Mouse (Mus musculus) megakaryocyte, embryonic 14.5 days (primary cell): ENCODE measurements around the gene Csnk1e. TPM values are rescaled to one million over a fixed set of nuclear protein-coding genes. Genes with fewer than 3 reads are reported as not detected.

Source experiments
- H3K27me3 ChIP-seq: replicated peaks from 2 replicates; pipeline ENCODE3; 2012; ENCODE audit warnings: inconsistent platforms
- H3K36me3 ChIP-seq: replicated peaks from 2 replicates; pipeline ENCODE3; 2012; ENCODE audit warnings: low read length, inconsistent platforms, mixed read lengths
- H3K4me1 ChIP-seq: 2 replicates; pipeline ENCODE4 v1.6.1; 2012; ENCODE audit warnings: inconsistent platforms
- H3K4me3 ChIP-seq: replicated peaks from 2 replicates; pipeline ENCODE3; 2012; ENCODE audit warnings: moderate library complexity, mild to moderate bottlenecking, inconsistent platforms
- H3K9me3 ChIP-seq: 2 replicates; pipeline ENCODE4 v1.6.1; 2012; ENCODE audit warnings: inconsistent platforms
- FLI1 ChIP-seq: IDR thresholded peaks from 2 replicates; pipeline ENCODE4 v1.6.1; 2012; ENCODE audit warnings: low read length, inconsistent platforms, mixed read lengths
- GATA1 ChIP-seq: IDR thresholded peaks from 3 replicates; pipeline ENCODE4 v1.6.1; 2012; ENCODE audit warnings: mixed read lengths, low read length, inconsistent platforms, borderline replicate concordance
- polyA plus RNA-seq: library from polyadenylated mRNA; stranded (reverse); fragments of >175 nt; gene quantifications from 2 replicates; pipeline ENCODE4 v1.2.3, GENCODE M21; 2012; ENCODE audit warnings: low replicate concordance; ENCODE audit not compliant: insufficient read depth

Gene Csnk1e
- polyA plus RNA-seq = 77.4 and 115 TPM in 2 replicates

DNA sequence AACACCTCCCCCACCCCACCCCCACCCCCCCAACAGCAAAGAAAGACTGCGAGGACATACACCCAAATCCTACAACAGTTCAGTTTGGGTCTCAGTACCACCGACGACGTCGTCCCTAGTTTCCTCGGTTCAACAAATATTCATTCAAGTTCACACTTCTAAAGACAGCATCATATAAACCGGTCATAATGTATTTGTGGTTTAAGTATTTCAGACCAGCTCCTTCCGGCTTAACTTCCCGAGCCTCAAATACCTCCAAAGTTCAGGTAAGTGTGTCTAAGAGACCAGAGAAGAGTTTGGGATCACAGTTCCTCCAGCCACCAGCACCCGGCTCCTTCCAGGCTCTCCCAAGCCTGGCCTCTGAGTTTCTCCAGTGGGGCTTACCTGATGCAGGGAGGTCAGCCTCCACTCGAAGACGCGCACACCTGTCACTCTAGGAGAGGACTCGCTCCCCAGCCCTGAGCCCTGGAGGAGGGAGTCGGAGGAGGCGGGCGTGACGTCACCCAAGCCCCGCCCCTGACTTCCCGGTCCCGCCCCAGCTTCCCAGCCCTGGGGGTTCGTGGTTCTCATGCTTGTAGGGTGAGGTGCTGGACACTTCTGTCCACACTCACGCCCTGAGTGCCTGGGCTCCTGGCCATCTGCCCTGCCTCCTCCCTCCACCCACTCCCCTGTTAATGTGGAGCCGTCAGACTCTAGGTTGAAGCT lies at the start of gene Csnk1e:
Gene Csnk1e (minus strand): TSS at position 461 of the 705 bp plus-strand sequence.
- TF ChIP-seq FLI1 (no peak), GATA1 (no peak)
- peak within 1 kb of the TSS; percentile 90 for H3K4me3 ChIP-seq
- H3K36me3 ChIP-seq = no peaks in the 10 kb centered on the region
- peaks cover 45% of the 10 kb centered on the region for H3K4me1 ChIP-seq
- peaks cover 10% of the 10 kb centered on the region for H3K9me3 ChIP-seq
- H3K27me3 ChIP-seq = peaks cover 32% of the 10 kb centered on the region

DNA sequence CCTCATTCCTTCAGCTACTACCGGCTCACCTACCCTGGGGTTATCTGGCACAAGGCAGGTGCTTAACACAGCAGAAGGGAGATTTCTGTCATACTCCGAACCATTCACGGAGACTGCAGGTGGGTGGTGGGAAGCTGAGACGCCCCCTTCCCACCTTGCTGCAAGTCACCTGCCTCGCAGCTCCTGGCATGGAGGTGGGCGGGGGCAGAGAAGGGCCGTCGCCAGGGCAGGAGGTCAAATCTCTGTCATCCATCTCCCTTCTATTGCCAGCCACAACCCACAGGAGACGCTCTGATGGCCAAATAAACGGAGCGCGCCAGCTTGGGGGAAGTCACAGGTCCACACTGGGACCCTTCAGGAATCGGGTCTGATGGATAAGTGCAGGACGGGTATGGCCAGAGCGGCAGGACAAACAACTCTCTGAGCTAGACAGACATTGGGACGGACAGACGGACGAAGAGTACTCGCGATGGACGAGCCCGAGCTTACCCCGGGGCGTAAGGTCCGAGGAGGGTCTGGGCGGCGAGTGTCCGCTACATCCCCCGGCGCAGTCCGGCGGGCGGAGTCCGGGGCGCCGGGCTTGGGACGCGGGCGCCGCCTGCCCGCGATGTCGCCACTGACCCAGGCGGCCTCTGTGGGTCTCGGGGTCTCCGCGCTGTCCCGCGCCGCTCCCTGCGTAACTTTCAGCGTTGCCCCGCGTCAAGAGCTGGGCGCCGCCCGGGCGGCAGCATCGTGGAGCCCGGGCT lies 49.5 kb upstream of the Csnk1e start, which contains the start of gene Kcnj4:
Gene Kcnj4 (minus strand): TSS at position 535 of the 746 bp plus-strand sequence.
- H3K36me3 ChIP-seq = no peaks in the 10 kb centered on the region
- TF ChIP-seq GATA1 (no peak), FLI1 (no peak)
- peaks cover 20% of the 10 kb centered on the region for H3K4me1 ChIP-seq
- peaks cover 98% of the 10 kb centered on the region for H3K27me3 ChIP-seq
- H3K9me3 ChIP-seq = peaks cover 5% of the 10 kb centered on the region; the same call in 1 of the 2 replicates
- H3K4me3 ChIP-seq = peak within 1 kb of the TSS; percentile 79

DNA sequence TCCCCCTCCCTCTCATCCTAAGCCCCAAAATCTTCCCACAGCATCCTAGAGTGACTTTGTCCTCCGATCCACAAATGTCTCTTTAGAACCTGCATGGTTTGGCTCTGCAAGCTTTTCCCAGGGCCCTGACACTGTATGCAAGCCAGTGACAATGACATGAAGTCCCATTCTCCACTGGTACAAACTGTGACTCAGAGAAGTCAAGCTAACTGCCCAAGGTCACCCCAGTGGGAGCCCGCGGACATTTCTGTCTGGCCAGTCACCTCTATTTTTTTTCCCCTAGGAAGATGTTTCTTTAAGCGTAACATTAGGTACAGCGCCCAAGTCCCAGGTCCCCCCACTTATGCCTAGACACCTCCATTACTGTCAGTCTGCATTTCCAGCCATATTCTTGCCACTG lies 48.1 kb upstream of the Csnk1e start:
- Histone ChIP-seq H3K27me3 (peaks cover 100% of the 10 kb centered on the region), H3K4me1 (peaks cover 20% of the 10 kb centered on the region), H3K4me3 (no peak overlapping the region), H3K36me3 (no peaks in the 10 kb centered on the region), H3K9me3 (peaks cover 5% of the 10 kb centered on the region; the same call in 1 of the 2 replicates)
- no peak for TF ChIP-seq FLI1
- TF ChIP-seq GATA1 = no peak

DNA sequence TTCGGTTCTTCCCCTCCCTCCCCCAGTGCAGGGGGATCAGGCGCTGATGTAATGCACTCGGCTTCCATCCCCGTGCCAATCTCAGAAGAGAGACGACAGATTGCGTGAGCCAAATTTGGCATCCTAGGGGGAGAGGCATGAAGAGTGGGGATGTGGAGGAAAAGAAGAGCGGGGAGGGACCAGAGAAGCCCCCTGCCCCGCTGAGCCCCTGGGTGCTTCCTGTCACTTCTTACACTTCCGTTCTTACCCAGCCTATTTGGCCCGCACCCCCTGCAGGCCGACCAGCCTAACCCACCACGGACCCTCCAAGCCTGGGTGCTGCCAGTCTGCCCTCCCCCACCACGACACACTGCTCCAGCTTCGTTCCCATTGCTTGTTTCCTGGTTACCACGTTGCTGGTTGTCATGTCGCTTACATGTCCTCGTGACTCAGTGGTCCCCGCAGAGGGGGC lies 47.5 kb upstream of the Csnk1e start:
- Histone ChIP-seq H3K27me3 (peaks cover 100% of the 10 kb centered on the region), H3K4me1 (peaks cover 20% of the 10 kb centered on the region), H3K36me3 (no peaks in the 10 kb centered on the region), H3K4me3 (peak overlapping the region; percentile 10), H3K9me3 (peaks cover 5% of the 10 kb centered on the region; the same call in 1 of the 2 replicates)
- TF ChIP-seq FLI1 = no peak
- TF ChIP-seq GATA1 = no peak

DNA sequence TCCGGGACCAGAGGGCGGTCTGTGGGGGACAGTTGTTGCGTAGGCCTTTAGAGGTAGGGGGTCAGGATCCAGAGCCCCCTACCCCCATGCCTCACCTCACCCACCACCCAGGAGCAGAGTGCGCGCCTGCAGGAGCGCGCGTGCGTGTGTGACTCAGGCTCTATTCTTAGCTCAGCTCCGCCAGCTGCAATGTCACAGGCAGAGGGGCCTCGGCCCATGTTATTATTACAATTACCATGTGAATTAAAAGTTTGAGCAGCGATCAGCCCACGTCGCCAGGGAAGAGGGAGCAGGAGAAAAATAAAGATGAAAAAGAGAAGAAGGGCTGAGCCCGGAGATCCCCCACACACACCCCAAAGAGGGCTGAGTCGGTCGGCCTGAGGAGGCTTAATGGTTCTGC lies 44.7 kb upstream of the Csnk1e start:
- Histone ChIP-seq H3K27me3 (peaks cover 99% of the 10 kb centered on the region), H3K4me1 (peaks cover 9% of the 10 kb centered on the region), H3K9me3 (no peaks in the 10 kb centered on the region), H3K36me3 (no peaks in the 10 kb centered on the region), H3K4me3 (no peak overlapping the region)
- no peak for TF ChIP-seq FLI1
- TF ChIP-seq GATA1 = no peak

DNA sequence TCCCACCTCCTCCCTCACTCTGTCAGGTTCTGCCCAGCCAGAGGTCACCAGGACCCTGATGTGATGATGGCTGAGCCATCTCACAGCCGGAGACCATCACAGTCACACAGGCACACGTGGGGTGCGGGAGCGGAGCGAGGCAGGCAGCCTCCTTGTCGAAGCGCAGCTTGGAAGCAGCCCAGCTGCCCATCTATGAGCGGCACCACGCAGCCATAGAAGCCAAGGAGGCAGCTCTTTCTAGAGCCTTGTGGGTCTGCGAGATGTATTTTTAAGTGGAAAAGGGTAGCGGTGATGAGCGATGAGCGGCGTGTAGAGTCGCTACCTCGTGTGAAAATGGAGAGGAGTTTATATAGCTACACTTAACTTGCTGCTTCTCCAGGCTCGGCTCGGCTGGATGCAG lies 38.2 kb upstream of the Csnk1e start:
- Histone ChIP-seq H3K27me3 (peaks cover 93% of the 10 kb centered on the region), H3K4me1 (no peaks in the 10 kb centered on the region), H3K4me3 (no peak overlapping the region), H3K36me3 (no peaks in the 10 kb centered on the region), H3K9me3 (peaks cover 3% of the 10 kb centered on the region; the same call in 1 of the 2 replicates)
- TF ChIP-seq GATA1 = no peak
- TF ChIP-seq FLI1 = no peak

DNA sequence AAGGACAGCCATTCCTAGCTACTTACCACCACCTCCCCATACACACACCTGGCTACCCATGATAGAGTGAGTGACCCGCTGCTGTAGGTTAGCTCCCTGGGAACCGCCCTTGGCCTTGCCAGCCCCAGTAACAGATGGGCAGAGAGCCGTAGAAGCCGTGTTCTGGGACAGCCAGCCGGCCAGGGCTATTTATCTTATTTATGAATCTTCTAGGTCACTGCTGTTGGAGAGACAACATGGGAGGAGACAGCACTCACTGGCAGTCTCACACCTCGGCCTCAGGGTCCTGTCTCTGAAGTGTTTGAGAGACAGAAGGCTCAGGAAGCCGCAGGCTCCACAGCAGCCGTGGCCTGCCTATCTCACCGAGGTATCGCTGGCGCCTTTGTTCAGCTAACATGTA lies 34.1 kb upstream of the Csnk1e start:
- no peaks in the 10 kb centered on the region for H3K36me3 ChIP-seq
- H3K4me1 ChIP-seq = no peaks in the 10 kb centered on the region
- no peak for TF ChIP-seq FLI1
- TF ChIP-seq GATA1 = no peak
- no peak overlapping the region for H3K4me3 ChIP-seq
- H3K9me3 ChIP-seq = peaks cover 3% of the 10 kb centered on the region
- peaks cover 84% of the 10 kb centered on the region for H3K27me3 ChIP-seq

DNA sequence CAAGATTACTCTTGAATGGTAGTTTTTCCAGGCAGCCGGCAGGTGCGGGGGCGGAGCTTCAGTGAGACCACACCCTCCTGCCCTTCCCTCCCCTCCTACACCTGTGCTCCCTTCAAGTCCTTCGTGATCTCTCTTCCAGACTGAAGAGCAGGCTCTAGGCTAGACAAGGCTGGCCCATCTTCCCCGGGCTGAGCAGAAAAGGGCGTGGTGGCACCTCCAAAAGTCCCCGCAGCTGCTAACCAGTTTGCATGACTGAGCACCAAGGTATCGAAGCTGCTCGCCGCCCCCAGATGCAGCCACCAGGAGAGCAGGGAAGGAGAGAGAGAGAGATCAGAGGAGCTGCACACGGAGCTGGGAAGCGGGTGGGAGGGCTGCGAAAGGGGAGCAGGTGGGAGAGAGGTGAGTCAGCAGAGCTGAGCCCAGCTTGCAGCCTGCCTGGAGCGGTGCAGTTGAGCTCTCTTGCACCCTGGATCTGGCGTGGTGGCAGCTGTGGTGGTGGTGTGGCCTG lies 25.9 kb upstream of the Csnk1e start:
- Histone ChIP-seq H3K4me3 (no peak overlapping the region), H3K36me3 (no peaks in the 10 kb centered on the region), H3K4me1 (peaks cover 5% of the 10 kb centered on the region; the same call in 1 of the 2 replicates), H3K9me3 (no peaks in the 10 kb centered on the region; the same call in 1 of the 2 replicates), H3K27me3 (peaks cover 79% of the 10 kb centered on the region)
- TF ChIP-seq FLI1 (no peak), GATA1 (no peak)

DNA sequence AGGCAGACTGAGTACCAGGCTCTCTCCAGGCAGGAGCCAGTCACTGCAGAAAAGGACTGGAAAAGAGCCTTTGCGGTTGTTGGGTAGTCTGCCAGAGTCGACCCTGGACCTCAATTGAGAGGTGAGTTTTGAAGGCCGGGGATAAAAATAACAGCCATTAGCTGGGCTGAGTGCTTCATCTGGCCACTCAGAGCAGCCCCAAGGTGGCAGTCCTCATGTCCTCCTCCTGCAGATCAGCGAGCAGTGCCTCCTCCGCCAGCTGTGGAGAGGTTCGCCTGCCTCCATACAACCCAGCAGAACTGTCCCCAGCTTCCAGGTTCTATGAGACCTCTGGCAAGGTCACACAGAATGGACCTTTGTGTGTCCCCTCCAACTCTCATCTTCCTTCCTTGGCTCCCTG lies 21.9 kb upstream of the Csnk1e start:
- H3K9me3 ChIP-seq = peaks cover 14% of the 10 kb centered on the region
- H3K4me1 ChIP-seq = peaks cover 5% of the 10 kb centered on the region; the same call in 1 of the 2 replicates
- no peaks in the 10 kb centered on the region for H3K36me3 ChIP-seq
- peaks cover 59% of the 10 kb centered on the region for H3K27me3 ChIP-seq
- TF ChIP-seq FLI1 (no peak), GATA1 (no peak)
- H3K4me3 ChIP-seq = no peak overlapping the region
